Mouse (Mus musculus): Measurements from ENCODE around the gene Fbxl17. TPM values are rescaled to one million over a fixed set of nuclear protein-coding genes. Genes with fewer than 3 reads are reported as not detected.

The Fbxl17 gene
- polyA plus RNA-seq, 1 experiment from 2014 or later: 7.7 TPM

DNA sequence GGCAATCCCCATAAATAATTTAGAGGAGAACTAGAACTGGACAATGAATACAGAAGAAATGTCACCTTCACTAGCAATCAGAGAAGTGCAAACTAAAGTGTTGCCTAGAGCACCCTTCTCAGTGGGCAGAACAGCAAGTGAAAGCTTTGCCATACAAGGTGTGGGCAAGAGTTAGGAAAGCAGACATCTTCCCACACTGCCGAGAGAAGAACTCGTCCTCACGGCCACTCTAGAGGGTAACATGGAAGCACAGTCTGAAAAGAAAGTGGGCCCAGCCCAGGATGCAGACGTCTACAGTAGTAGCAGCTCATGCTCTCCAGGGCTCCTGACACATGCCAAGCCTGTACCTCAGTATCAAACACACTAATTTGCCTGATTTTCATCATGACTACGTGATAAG, 387.0 kb downstream of the Fbxl17 start:
- no peak overlapping the region for H3K27ac ChIP-seq
- no peaks in the 10 kb centered on the region for H3K27me3 ChIP-seq
- no peak overlapping the region for H3K4me2 ChIP-seq
- H3K36me3 ChIP-seq: no peaks in the 10 kb centered on the region
- H3K9ac ChIP-seq: no peak overlapping the region
- ATAC-seq (ENCODE audit: insufficient number of reproducible peaks, insufficient read depth, low FRiP score, low TSS enrichment, low read depth): no peak
- no peak overlapping the region for H3K4me3 ChIP-seq
- no peaks in the 10 kb centered on the region for H3K9me3 ChIP-seq
- H3K4me1 ChIP-seq: peaks cover 20% of the 10 kb centered on the region; the same call in 1 of the 2 replicates
- WGBS: 79% methylated on average over 5 of the region's 5 CpGs

DNA sequence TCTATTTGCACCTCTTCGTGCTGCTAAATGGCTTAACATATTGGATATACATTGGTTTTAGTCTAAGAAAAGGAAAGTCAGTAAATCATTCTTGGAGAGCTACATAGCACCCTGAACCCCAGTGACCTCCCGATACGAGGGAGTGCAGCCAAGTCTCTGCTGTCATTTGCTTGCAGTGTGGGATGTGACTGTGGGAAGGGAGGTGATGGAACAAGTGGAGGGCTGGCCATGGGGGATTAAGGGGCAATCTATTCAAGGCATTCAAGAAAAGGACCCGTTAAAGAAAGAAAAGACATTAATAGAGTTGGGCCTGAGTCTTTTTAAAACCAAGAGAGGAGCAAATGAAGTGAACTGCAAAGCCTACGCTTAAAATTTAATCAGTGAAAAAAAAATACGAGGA, 388.8 kb downstream of the Fbxl17 start:
- Histone ChIP-seq H3K4me1 (peaks cover 17% of the 10 kb centered on the region), H3K9ac (no peak overlapping the region), H3K9me3 (no peaks in the 10 kb centered on the region), H3K4me2 (no peak overlapping the region), H3K27me3 (no peaks in the 10 kb centered on the region), H3K4me3 (no peak overlapping the region), H3K36me3 (no peaks in the 10 kb centered on the region), H3K27ac (no peak overlapping the region)
- 72% methylated on average over 6 of the region's 6 CpGs for WGBS
- ATAC-seq (ENCODE audit: insufficient number of reproducible peaks, insufficient read depth, low FRiP score, low TSS enrichment, low read depth): no peak

DNA sequence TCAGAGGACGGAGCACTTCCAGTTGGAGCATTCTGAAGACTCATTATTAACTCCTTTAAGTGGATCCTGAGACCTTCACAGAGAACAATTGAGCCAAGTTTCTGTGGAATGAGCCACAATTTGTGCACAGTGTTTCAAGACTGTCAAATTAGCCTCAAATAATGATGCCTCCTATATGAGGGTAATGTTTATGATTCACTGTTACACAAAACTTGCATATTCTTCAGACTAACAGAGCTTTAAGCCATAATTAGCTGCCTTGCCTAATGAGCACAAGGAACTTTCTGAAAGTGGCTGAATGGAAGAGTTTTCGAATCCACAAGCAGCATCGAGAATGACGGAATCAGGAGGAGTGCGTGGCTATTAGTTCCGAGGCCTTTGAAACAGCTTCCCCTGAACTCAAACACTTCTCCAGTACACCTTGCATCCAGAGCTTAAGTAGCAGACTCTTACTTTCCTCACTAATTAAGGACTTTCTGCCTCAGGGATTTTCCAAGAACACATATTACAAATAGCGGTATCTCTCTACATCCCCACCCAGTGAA, 389.5 kb downstream of the Fbxl17 start:
- Histone ChIP-seq H3K36me3 (no peaks in the 10 kb centered on the region), H3K4me3 (no peak overlapping the region), H3K4me2 (no peak overlapping the region), H3K4me1 (peaks cover 10% of the 10 kb centered on the region), H3K27ac (no peak overlapping the region), H3K9me3 (no peaks in the 10 kb centered on the region), H3K9ac (no peak overlapping the region), H3K27me3 (no peaks in the 10 kb centered on the region)
- ATAC-seq (ENCODE audit: insufficient number of reproducible peaks, insufficient read depth, low FRiP score, low TSS enrichment, low read depth): no peak
- 71% methylated on average over 7 of the region's 7 CpGs for WGBS

DNA sequence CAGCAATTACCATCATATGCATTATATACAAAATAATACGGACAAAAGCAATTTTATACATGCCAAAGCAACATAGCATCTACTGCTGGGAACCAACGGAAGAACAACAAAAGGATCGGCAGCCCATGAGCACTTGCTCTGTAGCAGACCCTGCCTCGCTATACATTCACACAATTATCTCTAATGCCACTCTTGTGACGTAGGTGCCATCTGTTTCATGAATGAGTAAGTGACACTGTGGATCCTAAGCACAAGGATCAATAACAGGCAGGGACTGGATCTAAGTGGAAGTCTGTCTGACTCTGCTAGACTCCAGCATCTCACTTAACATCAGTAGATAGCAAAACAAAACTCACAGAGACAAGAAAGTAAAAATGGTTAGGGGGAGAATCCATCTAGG, 391.8 kb downstream of the Fbxl17 start:
- ATAC-seq (ENCODE audit: insufficient number of reproducible peaks, insufficient read depth, low FRiP score, low TSS enrichment, low read depth): no peak
- Histone ChIP-seq H3K4me2 (no peak overlapping the region), H3K4me1 (peaks cover 10% of the 10 kb centered on the region), H3K27ac (no peak overlapping the region), H3K36me3 (no peaks in the 10 kb centered on the region), H3K4me3 (no peak overlapping the region), H3K27me3 (no peaks in the 10 kb centered on the region), H3K9ac (no peak overlapping the region), H3K9me3 (no peaks in the 10 kb centered on the region)
- WGBS: 73% methylated on average over 5 of the region's 5 CpGs

DNA sequence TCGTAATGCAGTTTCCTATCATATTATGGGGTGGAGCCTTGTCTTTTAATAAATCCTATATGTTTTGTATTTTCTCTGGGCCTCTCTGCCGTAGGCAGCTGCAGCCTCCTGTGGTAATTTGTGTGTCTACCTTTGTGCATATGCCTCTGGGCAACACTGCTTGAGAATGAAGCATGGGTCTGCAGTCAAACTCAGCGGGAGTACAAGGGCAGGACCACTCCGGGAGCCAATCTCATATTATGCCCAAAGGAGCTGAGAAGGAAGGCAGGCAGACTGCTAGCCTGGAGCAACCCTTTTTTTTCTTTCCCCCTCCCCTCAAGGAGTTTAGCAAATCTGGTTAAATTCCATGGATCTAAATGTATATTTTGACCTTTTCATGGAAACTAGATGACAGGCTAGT, 392.3 kb downstream of the Fbxl17 start:
- Histone ChIP-seq H3K36me3 (no peaks in the 10 kb centered on the region), H3K4me1 (peaks cover 10% of the 10 kb centered on the region), H3K27ac (no peak overlapping the region), H3K9me3 (no peaks in the 10 kb centered on the region), H3K27me3 (no peaks in the 10 kb centered on the region), H3K9ac (no peak overlapping the region), H3K4me3 (no peak overlapping the region), H3K4me2 (no peak overlapping the region)
- no peak for ATAC-seq (ENCODE audit: insufficient number of reproducible peaks, insufficient read depth, low FRiP score, low TSS enrichment, low read depth)
- 36% methylated on average over 4 of the region's 4 CpGs for WGBS

DNA sequence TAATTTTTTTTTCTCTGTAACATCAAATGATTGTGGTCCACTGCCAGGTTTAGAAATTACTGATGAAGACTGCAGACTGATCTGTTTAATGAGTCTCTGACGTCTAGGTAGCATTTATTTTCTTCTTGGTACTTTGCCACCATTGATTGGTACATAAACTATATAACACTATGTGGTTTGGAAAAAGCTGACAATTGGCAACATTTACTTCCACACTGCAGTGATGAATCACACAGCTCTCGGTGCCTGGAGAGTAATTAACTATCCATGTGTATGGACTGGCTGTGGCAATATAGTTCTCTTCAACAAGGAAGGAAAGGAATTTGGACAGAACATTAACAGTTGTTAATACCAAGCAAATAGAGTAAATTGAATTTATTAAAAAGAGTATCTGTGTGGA, 404.3 kb downstream of the Fbxl17 start:
- H3K27me3 ChIP-seq: no peaks in the 10 kb centered on the region
- no peak overlapping the region for H3K27ac ChIP-seq
- no peak overlapping the region for H3K9ac ChIP-seq
- H3K9me3 ChIP-seq: peaks cover 5% of the 10 kb centered on the region; the same call in 1 of the 2 replicates
- no peak overlapping the region for H3K4me2 ChIP-seq
- H3K4me1 ChIP-seq: peaks cover 10% of the 10 kb centered on the region; the same call in 1 of the 2 replicates
- 64% methylated on average over 2 of the region's 2 CpGs for WGBS
- no peaks in the 10 kb centered on the region for H3K36me3 ChIP-seq
- no peak overlapping the region for H3K4me3 ChIP-seq
- ATAC-seq (ENCODE audit: insufficient number of reproducible peaks, insufficient read depth, low FRiP score, low TSS enrichment, low read depth): no peak

DNA sequence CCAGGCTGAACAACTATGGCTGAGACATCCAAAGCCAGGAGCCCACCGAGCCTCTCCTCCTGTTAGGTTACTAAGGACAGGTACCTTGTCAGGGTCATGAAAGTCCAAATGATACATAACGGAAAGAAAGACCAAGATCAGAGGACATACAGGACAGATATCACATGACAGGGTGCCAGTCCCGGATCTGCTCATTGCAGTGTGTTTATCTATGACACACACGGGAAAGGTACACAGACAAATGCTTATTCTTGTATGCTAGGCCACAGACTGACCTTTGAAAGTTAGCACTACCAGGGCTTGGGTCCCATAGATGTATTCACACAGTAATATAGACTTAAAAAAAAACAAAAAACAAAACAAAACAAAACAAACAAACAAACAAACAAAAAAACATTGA, 404.8 kb downstream of the Fbxl17 start:
- Histone ChIP-seq H3K36me3 (no peaks in the 10 kb centered on the region), H3K4me3 (no peak overlapping the region), H3K4me1 (peaks cover 10% of the 10 kb centered on the region; the same call in 1 of the 2 replicates), H3K27me3 (no peaks in the 10 kb centered on the region), H3K9me3 (peaks cover 5% of the 10 kb centered on the region; the same call in 1 of the 2 replicates), H3K27ac (no peak overlapping the region), H3K4me2 (no peak overlapping the region), H3K9ac (no peak overlapping the region)
- WGBS: 74% methylated on average over 4 of the region's 4 CpGs
- no peak for ATAC-seq (ENCODE audit: insufficient number of reproducible peaks, insufficient read depth, low FRiP score, low TSS enrichment, low read depth)

DNA sequence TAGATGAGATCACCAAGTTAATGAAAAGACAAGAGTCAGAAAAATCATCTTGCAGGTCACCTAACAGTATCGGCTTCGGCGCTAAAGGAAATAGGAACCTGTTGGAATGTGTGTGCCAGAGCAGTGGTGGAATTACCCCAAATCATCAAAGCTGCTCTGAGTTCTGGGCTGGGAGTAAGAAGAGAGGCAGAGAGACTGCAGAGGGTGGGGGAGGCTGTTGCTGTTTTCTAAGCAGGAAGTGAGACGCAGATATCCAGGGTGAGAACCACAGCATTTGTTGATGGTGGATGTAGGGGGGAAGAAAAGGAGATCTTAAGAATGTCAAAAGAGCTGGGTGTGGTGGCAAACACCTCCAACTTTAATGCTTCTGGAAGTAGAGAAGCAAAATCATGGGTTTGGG, 406.6 kb downstream of the Fbxl17 start:
- Histone ChIP-seq H3K9ac (no peak overlapping the region), H3K27ac (no peak overlapping the region), H3K4me1 (peaks cover 10% of the 10 kb centered on the region; the same call in 1 of the 2 replicates), H3K36me3 (no peaks in the 10 kb centered on the region), H3K4me3 (no peak overlapping the region), H3K9me3 (peaks cover 5% of the 10 kb centered on the region; the same call in 1 of the 2 replicates), H3K27me3 (no peaks in the 10 kb centered on the region), H3K4me2 (no peak overlapping the region)
- no peak for ATAC-seq (ENCODE audit: insufficient number of reproducible peaks, insufficient read depth, low FRiP score, low TSS enrichment, low read depth)
- WGBS: 64% methylated on average over 4 of the region's 4 CpGs

DNA sequence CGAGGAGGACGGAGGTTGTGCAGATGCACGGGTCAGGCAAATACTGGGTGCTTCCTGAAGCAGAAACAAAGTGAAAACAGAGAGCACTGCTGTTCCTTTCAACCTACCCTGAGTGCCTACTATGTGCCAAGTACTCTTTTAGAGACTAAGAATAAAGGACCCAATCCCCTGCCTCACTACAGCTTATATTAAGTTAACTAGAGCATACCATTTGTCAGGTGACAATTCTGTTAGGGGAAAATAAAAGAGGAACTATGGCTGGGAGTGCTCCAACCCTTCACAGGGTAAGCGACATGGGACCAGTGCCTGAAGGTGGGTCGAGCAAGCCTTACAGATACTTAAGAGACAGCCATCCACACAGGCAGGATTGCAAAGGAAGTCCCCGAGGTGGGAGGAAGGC, 407.0 kb downstream of the Fbxl17 start:
- no peak for ATAC-seq (ENCODE audit: insufficient number of reproducible peaks, insufficient read depth, low FRiP score, low TSS enrichment, low read depth)
- H3K27me3 ChIP-seq: no peaks in the 10 kb centered on the region
- H3K4me2 ChIP-seq: no peak overlapping the region
- no peak overlapping the region for H3K9ac ChIP-seq
- H3K36me3 ChIP-seq: no peaks in the 10 kb centered on the region
- 76% methylated on average over 6 of the region's 6 CpGs for WGBS
- H3K4me3 ChIP-seq: no peak overlapping the region
- peaks cover 10% of the 10 kb centered on the region; the same call in 1 of the 2 replicates for H3K4me1 ChIP-seq
- H3K9me3 ChIP-seq: peaks cover 5% of the 10 kb centered on the region; the same call in 1 of the 2 replicates
- no peak overlapping the region for H3K27ac ChIP-seq

DNA sequence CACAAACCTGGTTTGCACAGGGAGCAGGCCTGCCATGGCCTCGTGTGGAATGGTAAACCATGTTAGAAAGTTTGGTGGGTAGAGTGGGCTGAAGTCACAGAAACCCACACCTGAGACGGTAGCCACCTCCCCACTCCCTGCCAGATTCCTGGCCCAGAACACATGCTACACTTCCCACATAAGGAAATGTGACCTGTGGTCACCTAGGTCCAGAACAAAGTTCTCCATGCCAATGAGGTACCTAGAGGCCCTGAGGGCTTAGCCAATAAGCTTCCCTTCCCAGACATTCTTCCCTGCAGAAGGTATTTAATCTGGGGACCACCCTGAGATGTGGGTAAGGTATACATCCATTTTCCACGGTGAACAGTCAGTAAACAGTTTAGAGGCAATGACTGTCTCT, 409.7 kb downstream of the Fbxl17 start:
- Histone ChIP-seq H3K4me3 (no peak overlapping the region), H3K36me3 (no peaks in the 10 kb centered on the region), H3K9ac (no peak overlapping the region), H3K27me3 (no peaks in the 10 kb centered on the region), H3K4me2 (no peak overlapping the region), H3K27ac (no peak overlapping the region), H3K4me1 (peaks cover 10% of the 10 kb centered on the region; the same call in 1 of the 2 replicates), H3K9me3 (no peaks in the 10 kb centered on the region)
- no peak for ATAC-seq (ENCODE audit: insufficient number of reproducible peaks, insufficient read depth, low FRiP score, low TSS enrichment, low read depth)
- 67% methylated on average over 3 of the region's 3 CpGs for WGBS

DNA sequence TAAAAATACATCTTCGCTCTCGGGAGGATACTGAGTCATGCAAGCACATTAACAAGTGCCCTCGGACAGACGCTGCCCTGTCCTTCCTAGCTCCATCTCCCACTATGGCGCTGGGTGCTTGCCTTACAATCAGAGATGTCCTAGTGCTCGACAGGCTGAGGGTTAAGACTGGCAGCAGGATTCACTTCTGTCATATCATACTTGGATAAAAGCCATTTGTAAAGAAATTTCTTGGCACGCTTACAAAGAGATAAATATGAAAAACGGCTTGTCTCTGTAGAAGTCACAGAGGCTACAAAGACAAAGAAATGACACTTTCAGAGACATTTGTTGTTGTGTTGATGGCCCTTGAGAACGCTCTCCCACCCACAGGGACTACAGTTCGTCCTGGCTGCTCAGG, 412.6 kb downstream of the Fbxl17 start:
- no peak overlapping the region for H3K4me2 ChIP-seq
- H3K27ac ChIP-seq: no peak overlapping the region
- ATAC-seq (ENCODE audit: insufficient number of reproducible peaks, insufficient read depth, low FRiP score, low TSS enrichment, low read depth): no peak
- no peak overlapping the region for H3K9ac ChIP-seq
- no peaks in the 10 kb centered on the region for H3K9me3 ChIP-seq
- whole genome bisulfite sequencing: 84% methylated on average over 10 of the region's 10 CpGs
- H3K27me3 ChIP-seq: no peaks in the 10 kb centered on the region
- no peaks in the 10 kb centered on the region for H3K36me3 ChIP-seq
- H3K4me1 ChIP-seq: no peaks in the 10 kb centered on the region; the same call in 1 of the 2 replicates
- no peak overlapping the region for H3K4me3 ChIP-seq

DNA sequence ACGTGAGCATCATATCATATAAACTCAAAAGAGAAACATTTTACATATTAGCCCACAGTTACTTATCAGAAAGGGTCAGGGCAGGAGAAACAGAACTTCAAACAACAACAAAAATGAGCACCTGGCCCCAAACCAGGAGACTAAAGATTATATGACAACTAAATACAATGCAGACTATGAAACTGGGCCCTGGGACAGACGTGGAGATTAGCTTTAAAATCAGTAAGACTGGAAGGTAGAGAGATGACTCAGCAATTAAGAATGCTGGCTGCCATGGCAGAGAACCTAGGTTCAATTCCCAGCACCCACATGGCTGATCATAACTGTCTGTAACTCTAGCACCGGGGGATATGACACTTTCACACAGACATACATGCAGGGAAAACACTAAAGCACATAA, 413.3 kb downstream of the Fbxl17 start:
- H3K36me3 ChIP-seq: no peaks in the 10 kb centered on the region
- no peak overlapping the region for H3K27ac ChIP-seq
- no peaks in the 10 kb centered on the region for H3K27me3 ChIP-seq
- 67% methylated on average over 3 of the region's 3 CpGs for WGBS
- no peak for ATAC-seq (ENCODE audit: insufficient number of reproducible peaks, insufficient read depth, low FRiP score, low TSS enrichment, low read depth)
- H3K9me3 ChIP-seq: no peaks in the 10 kb centered on the region
- no peak overlapping the region for H3K9ac ChIP-seq
- H3K4me1 ChIP-seq: no peaks in the 10 kb centered on the region; the same call in 1 of the 2 replicates
- H3K4me3 ChIP-seq: no peak overlapping the region
- H3K4me2 ChIP-seq: no peak overlapping the region

Measured in embryonic facial prominence, embryonic 13.5 days (tissue).